Mouse (Mus musculus) ES-E14 (cell line): ENCODE results near the gene Cnot6. TPM values are rescaled to one million over a fixed set of nuclear protein-coding genes. Genes with fewer than 3 reads are reported as not detected.

Source experiments
- DNase-seq: peaks from one replicate; pipeline ENCODE4 v3.0.0-alpha.2; 2013; ENCODE audit warnings: low read depth, low spot score
- H3K27ac ChIP-seq: 2 replicates; pipeline ENCODE4 v1.5.1; 2012; ENCODE audit warnings: low read depth, mild to moderate bottlenecking, low read length, moderate library complexity, mixed read lengths; ENCODE audit not compliant: poor library complexity, insufficient read depth, severe bottlenecking
- H3K36me3 ChIP-seq: 2 replicates; pipeline ENCODE4 v1.6.1; 2012; ENCODE audit warnings: mild to moderate bottlenecking, low read length, moderate library complexity, mixed read lengths; ENCODE audit not compliant: control insufficient read depth, poor library complexity, insufficient read depth, severe bottlenecking
- H3K4me1 ChIP-seq, 2 experiments: fragments of 150-350 bp in 1 of 2; sonication (generic) in 1 of 2; 2 replicates each; pipeline ENCODE4 v1.6.1; 2012; ENCODE audit warnings: low read length in 2 of 2, mild to moderate bottlenecking in 1 of 2, mixed read lengths in 1 of 2; ENCODE audit not compliant: control insufficient read depth in 2 of 2, insufficient read depth in 2 of 2, poor library complexity in 1 of 2
- H3K4me3 ChIP-seq, 2 experiments: fragments of 150-350 bp in 1 of 2; sonication (generic) in 1 of 2; 2 replicates each; pipeline ENCODE4 v1.5.1; 2012; ENCODE audit warnings: low read length in 2 of 2, low read depth in 1 of 2, mild to moderate bottlenecking in 1 of 2, mixed read lengths in 1 of 2; ENCODE audit not compliant: insufficient read depth in 1 of 2, poor library complexity in 1 of 2, severe bottlenecking in 1 of 2
- H3K9ac ChIP-seq: 2 replicates; pipeline ENCODE4 v1.6.1; 2012; ENCODE audit warnings: low read depth, mild to moderate bottlenecking, low read length, mixed read lengths; ENCODE audit not compliant: poor library complexity, insufficient read depth, severe bottlenecking
- H3K9me3 ChIP-seq: fragments of 150-350 bp; sonication (generic); 2 replicates; pipeline ENCODE4 v1.6.1; 2012; ENCODE audit warnings: low read depth, mild to moderate bottlenecking, low read length; ENCODE audit not compliant: control insufficient read depth, insufficient read depth
- CHD2 ChIP-seq: IDR thresholded peaks from 2 replicates; pipeline ENCODE4 v1.6.1; 2014; ENCODE audit warnings: mild to moderate bottlenecking, low read depth, low read length, inconsistent platforms
- HCFC1 ChIP-seq: IDR thresholded peaks from 2 replicates; pipeline ENCODE4 v1.6.1; 2012; ENCODE audit warnings: low read length, inconsistent platforms, borderline replicate concordance; ENCODE audit not compliant: insufficient read depth
- MAFK ChIP-seq: IDR thresholded peaks from 2 replicates; pipeline ENCODE4 v1.6.1; 2014; ENCODE audit warnings: mild to moderate bottlenecking, low read depth, low read length, inconsistent platforms; ENCODE audit not compliant: insufficient read depth
- ZC3H11A ChIP-seq: IDR thresholded peaks from 2 replicates; pipeline ENCODE4 v1.6.1; 2012; ENCODE audit warnings: low read depth, mild to moderate bottlenecking, inconsistent platforms, low read length, borderline replicate concordance
- ZNF384 ChIP-seq: IDR thresholded peaks from 2 replicates; pipeline ENCODE4 v1.6.1; 2012; ENCODE audit warnings: low read depth, low read length, inconsistent platforms
- in situ Hi-C, 2 experiments: fragments of 600-800 bp; cut with MboI; formaldehyde crosslinking; loops; one replicate each; pipeline ENCODE4 v1.15.1; 2025; ENCODE audit warnings: low sequenced_read_pairs in 2 of 2, inconsistent platforms in 1 of 2; ENCODE audit not compliant: unreplicated experiment in 2 of 2
- total RNA-seq: library from RNA; depleted of rRNA; stranded (reverse); fragments of 300-350 nt; gene quantifications from 2 replicates; pipeline ENCODE4 v1.2.3, GENCODE M21; 2012

Gene Cnot6
- total RNA-seq, 1 experiment = 45.8 TPM

DNA sequence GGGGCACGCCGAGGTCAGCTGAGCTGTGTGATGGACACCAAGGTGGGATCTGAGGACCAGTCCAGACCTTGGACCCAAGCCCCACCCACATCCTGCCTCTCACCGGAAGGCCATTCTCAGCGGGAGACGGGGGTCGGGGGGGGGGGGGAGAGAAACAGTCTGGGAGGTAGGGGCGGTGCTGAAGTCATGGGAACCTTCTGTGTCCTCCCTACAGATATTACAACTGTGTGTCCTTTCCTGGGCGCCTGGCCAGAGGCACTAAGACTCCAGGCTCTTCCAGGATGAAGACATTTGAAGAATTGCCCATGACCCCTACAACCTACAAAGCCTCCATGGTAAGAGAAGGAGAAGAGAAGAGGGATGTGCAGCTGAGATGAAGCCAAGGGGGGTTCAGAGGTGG is 66.8 kb downstream of the Cnot6 start:
- H3K4me1 ChIP-seq = peaks cover 0 to 7% of the 10 kb centered on the region in 2 experiments; a peak in 1 of 4 replicates
- H3K27ac ChIP-seq = no peak overlapping the region
- no peaks in the 10 kb centered on the region for H3K36me3 ChIP-seq
- TF ChIP-seq MAFK = no peak
- H3K9me3 ChIP-seq = no peaks in the 10 kb centered on the region
- H3K9ac ChIP-seq = no peak overlapping the region
- no peak for DNase-seq
- H3K4me3 ChIP-seq = no peak overlapping the region
- in situ Hi-C loops = no loop called here

DNA sequence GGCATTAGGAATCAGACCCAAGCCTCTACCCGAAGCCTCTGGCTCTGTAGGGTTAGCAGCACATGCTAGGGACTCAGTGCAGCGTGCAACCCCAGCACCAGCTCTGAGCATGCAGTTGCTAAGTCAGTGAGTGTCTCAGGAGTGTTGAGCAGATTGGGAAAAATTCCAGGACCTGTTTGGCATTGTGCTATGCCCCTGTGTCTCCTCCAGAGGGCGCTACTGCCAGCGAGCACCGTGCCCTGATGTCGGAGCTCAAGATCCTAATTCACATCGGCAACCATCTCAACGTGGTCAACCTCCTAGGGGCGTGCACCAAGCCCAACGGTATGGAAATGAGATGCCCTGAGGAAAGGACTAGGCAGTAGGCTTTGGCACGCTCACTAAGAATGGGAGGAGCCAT is 76.1 kb downstream of the Cnot6 start:
- Histone ChIP-seq H3K36me3 (no peaks in the 10 kb centered on the region), H3K9me3 (no peaks in the 10 kb centered on the region), H3K9ac (no peak overlapping the region), H3K27ac (no peak overlapping the region), H3K4me1 (peaks cover 0 to 7% of the 10 kb centered on the region in 2 experiments; a peak in 1 of 4 replicates), H3K4me3 (peak overlapping the region; percentile 33 to 55)
- no peak for TF ChIP-seq MAFK
- 0 out of 2 replicates have a peak, but pooled peaks have one; percentile 18 for TF ChIP-seq ZC3H11A
- TF ChIP-seq ZNF384 = no peak
- TF ChIP-seq HCFC1 = peak; percentile 44; the same call in 1 of the 2 replicates
- peak; percentile 72 for DNase-seq
- in situ Hi-C loops = no loop called here

DNA sequence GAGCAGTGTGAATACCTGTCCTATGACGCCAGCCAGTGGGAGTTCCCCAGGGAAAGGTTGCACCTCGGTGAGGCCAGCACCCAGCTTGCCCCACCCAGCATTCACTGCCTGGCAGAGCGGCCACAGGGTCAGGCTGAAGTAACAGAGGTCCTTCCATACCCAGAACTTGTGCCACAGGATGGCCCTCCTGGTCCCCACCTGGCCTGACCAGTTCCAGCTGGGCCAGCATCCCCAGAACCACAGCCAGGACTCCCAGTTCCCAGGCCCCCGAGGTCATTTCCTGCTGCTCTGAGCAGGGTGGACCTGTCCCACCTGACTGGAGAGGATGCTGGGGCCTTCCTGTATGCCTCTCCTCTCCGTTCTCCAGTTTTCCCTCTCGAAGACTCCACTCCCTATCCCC is 76.9 kb downstream of the Cnot6 start:
- no peak for TF ChIP-seq HCFC1
- Histone ChIP-seq H3K4me1 (peaks cover 0 to 7% of the 10 kb centered on the region in 2 experiments; a peak in 1 of 4 replicates), H3K9ac (no peak overlapping the region), H3K27ac (no peak overlapping the region), H3K9me3 (no peaks in the 10 kb centered on the region), H3K4me3 (no peak overlapping the region), H3K36me3 (no peaks in the 10 kb centered on the region)
- DNase-seq = no peak
- in situ Hi-C loops = no loop called here

DNA sequence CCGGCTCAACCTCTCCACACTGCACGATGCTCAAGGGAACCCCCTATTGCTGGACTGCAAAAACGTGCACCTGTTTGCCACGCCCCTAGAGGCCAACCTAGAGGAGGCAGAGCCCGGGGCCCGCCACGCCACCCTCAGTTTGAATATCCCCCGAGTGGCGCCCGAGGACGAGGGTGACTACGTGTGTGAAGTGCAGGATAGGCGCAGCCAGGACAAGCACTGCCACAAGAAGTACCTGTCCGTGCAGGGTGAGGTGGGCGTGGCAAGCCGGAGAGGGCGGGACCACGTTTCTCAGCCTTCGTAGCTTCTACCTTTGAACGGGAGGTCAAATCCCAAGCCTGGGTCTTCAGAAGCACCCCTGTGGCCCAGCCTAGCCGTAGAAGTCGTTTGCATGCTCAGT is 78.4 kb downstream of the Cnot6 start:
- Histone ChIP-seq H3K36me3 (no peaks in the 10 kb centered on the region), H3K4me3 (peak overlapping the region; percentile 17 to 34; a peak in 3 of 4 replicates), H3K4me1 (peaks cover 0 to 7% of the 10 kb centered on the region in 2 experiments; a peak in 1 of 4 replicates), H3K9me3 (no peaks in the 10 kb centered on the region), H3K9ac (no peak overlapping the region), H3K27ac (no peak overlapping the region)
- DNase-seq = no peak
- in situ Hi-C loops = no loop called here
- no peak for TF ChIP-seq ZNF384
- no peak for TF ChIP-seq MAFK
- no peak for TF ChIP-seq CHD2
- no peak for TF ChIP-seq ZC3H11A
- no peak for TF ChIP-seq HCFC1

DNA sequence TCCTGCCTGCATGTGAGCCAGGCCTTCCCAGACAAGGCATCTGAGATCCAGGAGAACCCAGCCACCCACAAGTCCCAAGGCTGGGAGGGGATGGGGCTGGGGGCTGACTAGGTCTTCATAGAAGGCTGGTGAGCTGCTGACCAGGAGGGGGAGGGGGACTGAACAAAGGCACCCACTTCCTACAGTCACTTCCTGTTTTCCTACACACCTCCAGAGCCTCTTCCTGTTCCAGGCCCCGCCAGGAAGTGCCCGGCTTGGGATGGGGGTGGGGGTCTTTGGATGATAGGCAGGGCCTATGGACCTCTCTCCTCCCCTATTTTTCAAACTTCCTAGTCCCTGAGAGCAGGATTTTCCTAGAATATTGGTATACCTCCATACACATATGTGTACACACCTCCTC is 80.3 kb downstream of the Cnot6 start:
- in situ Hi-C loops = no loop called here
- H3K9ac ChIP-seq = no peak overlapping the region
- no peak overlapping the region for H3K27ac ChIP-seq
- no peak overlapping the region for H3K4me3 ChIP-seq
- peaks cover 0 to 7% of the 10 kb centered on the region in 2 experiments; a peak in 1 of 4 replicates for H3K4me1 ChIP-seq
- H3K36me3 ChIP-seq = no peaks in the 10 kb centered on the region
- DNase-seq = no peak
- TF ChIP-seq MAFK (no peak), CHD2 (no peak), ZNF384 (no peak), HCFC1 (no peak), ZC3H11A (no peak)
- H3K9me3 ChIP-seq = no peaks in the 10 kb centered on the region
